Mouse (Mus musculus) myocyte (in vitro differentiated cells): Measurements from ENCODE around the gene Pilrb1. TPM values are rescaled to one million over a fixed set of nuclear protein-coding genes. Genes with fewer than 3 reads are reported as not detected.
"Not testable (repeated sequence)": the region's sequence is repeated elsewhere in the genome, so short reads cannot be mapped to it uniquely, and the experiment has no call there.

Experiments used
- H3K27me3 ChIP-seq: one replicate; pipeline ENCODE4 v1.6.1; 2011; ENCODE audit not compliant: control insufficient read depth, insufficient read depth, insufficient read length
- H3K36me3 ChIP-seq: one replicate; pipeline ENCODE4 v1.6.1; 2011; ENCODE audit not compliant: control insufficient read depth, insufficient read depth
- H3K4me2 ChIP-seq: one replicate; pipeline ENCODE4 v1.6.1; 2011; ENCODE audit warnings: low read depth, control low read depth
- H3K4me3 ChIP-seq: one replicate; pipeline ENCODE4 v1.5.1; 2011; ENCODE audit warnings: mild to moderate bottlenecking, control low read depth, moderate library complexity
- H3K79me2 ChIP-seq: one replicate; pipeline ENCODE4 v1.6.1; 2011; ENCODE audit not compliant: control insufficient read depth, insufficient read depth
- H3ac ChIP-seq: one replicate; pipeline ENCODE4 v1.6.1; 2011; ENCODE audit not compliant: control insufficient read depth, insufficient read length
- CEBPB ChIP-seq: IDR thresholded peaks from 2 replicates; pipeline ENCODE4 v1.6.1; 2011; ENCODE audit warnings: mild to moderate bottlenecking, moderate library complexity; ENCODE audit not compliant: poor library complexity, insufficient read depth, severe bottlenecking
- E2F4 ChIP-seq: IDR thresholded peaks from one replicate; pipeline ENCODE4 v1.6.1; 2011; ENCODE audit warnings: mild to moderate bottlenecking, control low read depth, moderate library complexity; ENCODE audit not compliant: insufficient read depth
- MAX ChIP-seq: IDR thresholded peaks from one replicate; pipeline ENCODE4 v1.6.1; 2011; ENCODE audit warnings: low read depth, mild to moderate bottlenecking, control low read depth
- MYOD1 ChIP-seq, 3 experiments: IDR thresholded peaks; one replicate each; pipeline ENCODE4 v1.6.1; 2011; ENCODE audit warnings: control low read depth in 2 of 3, low read depth in 2 of 3, mild to moderate bottlenecking in 2 of 3, moderate library complexity in 1 of 3; ENCODE audit not compliant: insufficient read length in 2 of 3, control insufficient read depth in 1 of 3
- MYOG ChIP-seq, 3 experiments: IDR thresholded peaks; one replicate each; pipeline ENCODE4 v1.6.1; 2011; ENCODE audit warnings: control low read depth in 2 of 3, low read depth in 2 of 3, mild to moderate bottlenecking in 2 of 3; ENCODE audit not compliant: insufficient read length in 2 of 3, control insufficient read depth in 1 of 3, insufficient read depth in 1 of 3
- POLR2A ChIP-seq: IDR thresholded peaks from one replicate; pipeline ENCODE4 v1.6.1; 2011; ENCODE audit warnings: low read depth, mild to moderate bottlenecking, control low read depth, moderate library complexity; ENCODE audit not compliant: insufficient read length
- POLR2AphosphoS2 ChIP-seq: IDR thresholded peaks from one replicate; pipeline ENCODE4 v1.6.1; 2011; ENCODE audit warnings: low read depth, control low read depth; ENCODE audit not compliant: insufficient read length
- REST ChIP-seq: IDR thresholded peaks from one replicate; pipeline ENCODE4 v1.6.1; 2011; ENCODE audit warnings: mild to moderate bottlenecking, control low read depth, moderate library complexity; ENCODE audit not compliant: insufficient read depth, insufficient read length
- SRF ChIP-seq: IDR thresholded peaks from one replicate; pipeline ENCODE4 v1.6.1; 2011; ENCODE audit warnings: low read depth; ENCODE audit not compliant: control insufficient read depth, insufficient read length
- TCF12 ChIP-seq: IDR thresholded peaks from one replicate; pipeline ENCODE4 v1.6.1; 2011; ENCODE audit warnings: mild to moderate bottlenecking, control low read depth; ENCODE audit not compliant: poor library complexity, insufficient read depth, severe bottlenecking
- TCF3 ChIP-seq: IDR thresholded peaks from one replicate; pipeline ENCODE4 v1.6.1; 2011; ENCODE audit warnings: low read depth, control low read depth; ENCODE audit not compliant: insufficient read length
- USF1 ChIP-seq: IDR thresholded peaks from one replicate; pipeline ENCODE4 v1.6.1; 2011; ENCODE audit warnings: low read depth, mild to moderate bottlenecking, control low read depth, moderate library complexity
- polyA plus RNA-seq: library from polyadenylated mRNA; unstranded; fragments of >200 nt; fragmentation: generic; extraction: Trizol; gene quantifications from one replicate; pipeline ENCODE4 v1.2.1, GENCODE M21; 2012; ENCODE audit warnings: missing spikeins

The Pilrb1 gene
- polyA plus RNA-seq, 1 experiment, result not detected

DNA sequence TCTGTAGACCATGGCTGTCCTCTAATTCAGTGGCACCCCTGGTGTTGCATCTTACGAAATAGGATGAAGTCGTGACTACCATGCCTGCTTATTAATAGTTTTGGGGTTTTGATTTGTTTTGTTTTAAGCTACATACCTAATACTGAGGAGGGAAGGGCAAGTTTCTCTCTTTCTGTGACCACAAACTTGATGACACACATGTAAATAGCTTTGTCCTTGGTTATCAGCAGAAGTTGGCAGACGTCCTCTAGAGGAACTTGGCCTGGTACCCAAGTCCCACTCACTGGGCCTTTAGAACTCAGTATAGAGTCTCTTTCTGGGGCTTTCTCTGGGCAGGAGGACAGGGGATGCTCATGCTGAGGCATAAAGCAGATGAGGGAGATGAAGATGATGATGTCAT, 25.4 kb upstream of the Pilrb1 start:
- no peaks in the 10 kb centered on the region for H3K79me2 ChIP-seq
- H3K27me3 ChIP-seq, result no peaks in the 10 kb centered on the region
- no peak overlapping the region for H3K4me2 ChIP-seq
- H3K4me3 ChIP-seq, result no peak overlapping the region
- no peaks in the 10 kb centered on the region for H3K36me3 ChIP-seq
- H3ac ChIP-seq, result no peak overlapping the region
- no peak for TF ChIP-seq MAX
- TF ChIP-seq MYOD1 (IDR thresholded peaks at IDR 0.05; ENCODE audit: control insufficient read depth in 1 of 3, insufficient read length in 2 of 3, low read depth in 2 of 3), result no peak
- TF ChIP-seq USF1, result no peak
- no peak for TF ChIP-seq CEBPB
- no peak for TF ChIP-seq MYOG (IDR thresholded peaks at IDR 0.05; ENCODE audit: control insufficient read depth in 1 of 3, insufficient read depth in 1 of 3, insufficient read length in 2 of 3, low read depth in 2 of 3)
- no peak for TF ChIP-seq POLR2AphosphoS2
- TF ChIP-seq REST, result no peak
- no peak for TF ChIP-seq TCF3
- TF ChIP-seq E2F4, result no peak

- Histone ChIP-seq H3K4me3 (no peak overlapping the region), H3K79me2 (no peaks in the 10 kb centered on the region)
Observed at GRCm38 (mm10) chr5:137882922-137883321, 25.0 kb upstream of the Pilrb1 start.

DNA sequence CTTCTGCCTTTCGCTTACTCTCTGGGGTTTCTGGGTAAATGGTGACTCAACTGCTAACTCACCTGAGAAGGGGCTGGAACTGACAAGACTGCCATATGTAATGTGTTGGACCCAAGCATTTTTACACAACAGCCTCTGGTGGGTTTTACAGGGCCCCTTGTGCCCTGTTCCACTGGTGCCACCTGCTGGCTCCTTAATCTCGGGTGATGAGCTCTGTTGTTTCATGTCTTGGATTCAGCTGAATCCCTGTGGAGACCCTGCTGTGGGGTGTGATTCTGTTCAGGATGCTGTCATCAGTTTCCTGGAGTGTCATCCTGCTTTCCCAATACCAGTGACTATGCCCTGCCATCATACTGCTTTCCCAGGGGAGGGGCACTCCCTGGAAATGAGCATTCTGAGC, 20.0 kb upstream of the Pilrb1 start:
- Histone ChIP-seq H3K79me2 (no peaks in the 10 kb centered on the region), H3K27me3 (no peaks in the 10 kb centered on the region), H3ac (no peak overlapping the region), H3K4me2 (no peak overlapping the region), H3K36me3 (no peaks in the 10 kb centered on the region), H3K4me3 (no peak overlapping the region)
- TF ChIP-seq MAX, result no peak
- TF ChIP-seq REST, result no peak
- TF ChIP-seq TCF12, result no peak
- no peak for TF ChIP-seq SRF
- TF ChIP-seq E2F4, result no peak
- no peak for TF ChIP-seq POLR2AphosphoS2
- no peak for TF ChIP-seq CEBPB
- no peak for TF ChIP-seq MYOD1 (IDR thresholded peaks at IDR 0.05; ENCODE audit: control insufficient read depth in 1 of 3, insufficient read length in 2 of 3, low read depth in 2 of 3)
- TF ChIP-seq USF1, result no peak
- TF ChIP-seq POLR2A, result no peak
- no peak for TF ChIP-seq TCF3
- TF ChIP-seq MYOG (IDR thresholded peaks at IDR 0.05; ENCODE audit: control insufficient read depth in 1 of 3, insufficient read depth in 1 of 3, insufficient read length in 2 of 3, low read depth in 2 of 3), result no peak

More at GRCm38 (mm10) chr5:137882922-137883321, 25.0 kb upstream of the Pilrb1 start:
- Histone ChIP-seq H3ac (no peak overlapping the region), H3K27me3 (no peaks in the 10 kb centered on the region), H3K4me2 (no peak overlapping the region), H3K36me3 (no peaks in the 10 kb centered on the region)
- TF ChIP-seq MYOG (IDR thresholded peaks at IDR 0.05; ENCODE audit: control insufficient read depth in 1 of 3, insufficient read depth in 1 of 3, insufficient read length in 2 of 3, low read depth in 2 of 3), result no peak
- TF ChIP-seq POLR2AphosphoS2, result no peak
- no peak for TF ChIP-seq TCF12
- TF ChIP-seq USF1, result no peak
- TF ChIP-seq SRF, result no peak
- no peak for TF ChIP-seq REST
- no peak for TF ChIP-seq CEBPB
- no peak for TF ChIP-seq MYOD1 (IDR thresholded peaks at IDR 0.05; ENCODE audit: control insufficient read depth in 1 of 3, insufficient read length in 2 of 3, low read depth in 2 of 3)
- no peak for TF ChIP-seq POLR2A
- no peak for TF ChIP-seq MAX
- TF ChIP-seq E2F4, result no peak

DNA sequence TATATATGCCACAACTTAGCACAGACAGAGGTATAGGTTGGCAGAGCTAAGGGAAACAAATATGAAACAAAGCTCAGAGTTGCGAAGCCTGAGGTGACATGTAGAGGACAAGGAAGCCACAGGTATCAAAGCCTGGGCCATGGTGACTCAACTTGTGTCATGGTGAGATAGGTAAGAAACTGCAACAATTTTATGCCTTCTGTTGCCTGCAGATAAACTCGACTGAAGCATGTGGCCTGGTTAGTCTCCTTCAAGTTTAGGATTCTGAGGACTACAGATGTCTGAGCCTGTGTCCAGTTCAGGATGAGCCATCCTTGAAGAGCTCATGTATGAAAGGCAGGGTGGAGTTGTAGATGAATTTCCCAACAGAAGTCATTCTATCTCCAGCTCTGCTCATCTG, 17.1 kb upstream of the Pilrb1 start:
- Histone ChIP-seq H3ac (no peak overlapping the region), H3K27me3 (no peaks in the 10 kb centered on the region), H3K4me2 (no peak overlapping the region), H3K4me3 (no peak overlapping the region), H3K79me2 (no peaks in the 10 kb centered on the region), H3K36me3 (no peaks in the 10 kb centered on the region)
- no peak for TF ChIP-seq MAX
- no peak for TF ChIP-seq TCF3
- TF ChIP-seq MYOG (IDR thresholded peaks at IDR 0.05; ENCODE audit: control insufficient read depth in 1 of 3, insufficient read depth in 1 of 3, insufficient read length in 2 of 3, low read depth in 2 of 3), result no peak
- TF ChIP-seq CEBPB, result no peak
- no peak for TF ChIP-seq TCF12
- TF ChIP-seq E2F4, result no peak
- TF ChIP-seq MYOD1 (IDR thresholded peaks at IDR 0.05; ENCODE audit: control insufficient read depth in 1 of 3, insufficient read length in 2 of 3, low read depth in 2 of 3), result no peak
- TF ChIP-seq POLR2AphosphoS2, result no peak
- no peak for TF ChIP-seq USF1
- no peak for TF ChIP-seq REST
- no peak for TF ChIP-seq SRF
- no peak for TF ChIP-seq POLR2A

DNA sequence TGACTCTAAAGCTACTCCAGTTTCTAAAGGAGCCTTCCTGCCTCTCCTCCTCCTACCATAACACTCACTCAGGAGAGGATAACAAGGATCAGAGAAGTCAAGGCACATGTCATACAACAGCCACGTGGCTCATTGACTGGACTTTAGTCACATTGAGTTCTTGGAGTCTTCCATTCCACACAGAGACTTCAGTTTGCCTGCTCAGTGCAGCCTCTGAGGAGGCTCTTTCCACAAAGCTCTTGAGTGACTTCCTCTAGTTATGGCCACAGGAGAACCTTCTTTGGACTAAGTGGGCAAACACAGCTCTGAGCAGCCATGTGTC, 14.4 kb upstream of the Pilrb1 start:
- H3ac ChIP-seq, H3K4me3 ChIP-seq, H3K36me3 ChIP-seq, H3K4me2 ChIP-seq, H3K27me3 ChIP-seq, H3K79me2 ChIP-seq: not testable (repeated sequence)

DNA sequence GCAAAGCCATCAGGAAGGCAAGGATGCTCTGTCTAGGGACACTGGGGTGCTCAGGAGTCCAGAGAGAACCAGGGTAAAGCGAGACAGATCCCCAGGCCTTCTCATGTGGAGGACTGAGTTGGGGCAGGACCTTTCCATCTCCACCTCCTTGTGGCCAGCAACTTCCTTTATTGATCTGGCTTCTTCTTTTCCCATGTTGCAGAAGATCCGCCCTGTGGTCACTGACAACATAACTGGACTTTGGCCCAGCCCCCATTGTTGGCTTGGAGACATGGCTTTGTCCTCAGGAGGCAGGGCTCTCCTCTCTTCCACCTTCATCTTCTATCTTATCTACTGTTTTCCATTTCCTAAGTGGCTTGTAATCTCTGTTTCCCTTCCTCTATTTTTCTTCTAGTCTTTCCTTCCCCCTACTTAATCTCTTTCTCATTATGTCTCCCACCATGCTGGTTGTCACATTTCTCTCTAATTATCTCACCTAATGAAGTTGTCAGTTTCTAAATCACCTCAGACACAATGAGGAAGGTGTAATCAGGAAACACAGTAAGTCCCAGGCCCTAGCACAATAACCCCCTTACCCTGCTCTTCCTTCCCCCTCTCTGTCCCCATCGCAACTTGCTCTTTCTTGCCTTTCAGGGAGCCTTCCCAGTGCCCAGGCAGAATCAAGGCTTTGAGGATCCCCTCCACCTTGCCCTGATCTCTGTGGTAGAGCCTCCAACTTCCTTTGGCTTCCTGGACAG, 13.9 kb upstream of the Pilrb1 start, which contains the start of gene Pilrb2:
Gene Pilrb2 (minus strand): TSS at position 172 of the 737 bp plus-strand sequence.
- H3K4me2 ChIP-seq, result not testable (repeated sequence)

DNA sequence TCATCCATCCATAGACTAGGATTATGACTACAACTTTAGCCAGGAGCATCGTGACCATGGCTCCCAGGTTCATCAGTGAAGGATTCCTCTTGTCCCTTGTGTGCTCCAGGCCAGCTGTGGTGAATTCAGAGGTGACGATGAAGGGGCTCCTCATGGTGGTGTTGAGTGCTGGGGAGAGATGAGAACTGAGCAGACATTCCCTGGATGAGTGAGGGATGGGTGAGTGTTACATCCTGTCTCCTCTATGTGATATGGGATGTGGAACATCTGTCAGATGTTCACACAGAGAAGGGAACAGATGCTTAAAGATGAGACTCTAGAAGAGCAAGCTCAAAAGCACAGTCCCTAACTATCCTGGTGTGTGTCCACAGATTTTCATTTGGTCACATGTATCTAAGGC, 10.7 kb upstream of the Pilrb1 start:
- not testable (repeated sequence) for H3K4me3 ChIP-seq, H3K36me3 ChIP-seq, H3K4me2 ChIP-seq, H3ac ChIP-seq, H3K79me2 ChIP-seq, H3K27me3 ChIP-seq

More for the DNA sequence above, 13.9 kb upstream of the Pilrb1 start, which contains the start of gene Pilrb2:
- not testable (repeated sequence) for H3K36me3 ChIP-seq, H3K4me3 ChIP-seq, H3ac ChIP-seq, H3K79me2 ChIP-seq, H3K27me3 ChIP-seq

GRCm38 (mm10) chr5:137864008-137864407, 6.1 kb upstream of the Pilrb1 start:
- H3K79me2 ChIP-seq, H3K4me3 ChIP-seq, H3K27me3 ChIP-seq, H3K36me3 ChIP-seq, H3K4me2 ChIP-seq, H3ac ChIP-seq: not testable (repeated sequence)
